Mouse (Mus musculus) left cerebral cortex, postnatal 36 days (tissue): ENCODE data around the gene Susd4. TPM values are rescaled to one million over a fixed set of nuclear protein-coding genes. Genes with fewer than 3 reads are reported as not detected.

ENCODE experiments used
- total RNA-seq, 2 experiments: library from RNA; stranded (reverse); gene quantifications; 2 replicates each; pipeline ENCODE4 v1.2.3; 2021

Gene Susd4
- total RNA-seq, 2 experiments from 2014 or later: 113 TPM

Other genes starting within 250 kb of the Susd4 start
- gene Capn2, start 246.3 kb upstream of the Susd4 start, total RNA-seq: 10 to 100 TPM; 59.1 to 63.6 TPM
- not detected for gene Capn8, start 198.9 kb upstream of the Susd4 start, total RNA-seq
- gene Ccdc185, start 14.7 kb upstream of the Susd4 start, total RNA-seq: under 1 TPM; 0.20 to 0.25 TPM
- under 1 TPM; 0.20 to 0.27 TPM for gene Tlr5, start 190.9 kb downstream of the Susd4 start, total RNA-seq